Mouse (Mus musculus) stomach, embryonic 16.5 days (tissue): ENCODE results near the gene Fgd1. TPM values are rescaled to one million over a fixed set of nuclear protein-coding genes. Genes with fewer than 3 reads are reported as not detected.

Experiments used
- ATAC-seq: fragments of 200-750 bp; cut with Nextera tagmentation; 2 replicates; pipeline ENCODE4 v1.8.0; 2017; ENCODE audit warnings: moderate number of reproducible peaks, moderate TSS enrichment; ENCODE audit not compliant: insufficient read depth, low FRiP score
- H3K27ac ChIP-seq: fragments of 300-500 bp; sonication (generic); 2 replicates; pipeline ENCODE4 v1.5.1; 2014; ENCODE audit warnings: low read length
- H3K27me3 ChIP-seq: fragments of 300-500 bp; sonication (generic); 2 replicates; pipeline ENCODE4 v1.6.1; 2014; ENCODE audit warnings: low read length, control low read depth, mixed read lengths; ENCODE audit not compliant: control insufficient read depth, insufficient read depth
- H3K36me3 ChIP-seq: fragments of 300-500 bp; sonication (generic); 2 replicates; pipeline ENCODE4 v1.6.1; 2014; ENCODE audit warnings: low read length; ENCODE audit not compliant: control insufficient read depth, insufficient read depth
- H3K4me1 ChIP-seq: fragments of 300-500 bp; sonication (generic); 2 replicates; pipeline ENCODE4 v1.6.1; 2014; ENCODE audit warnings: low read length, control low read depth, mixed read lengths; ENCODE audit not compliant: control insufficient read depth, insufficient read depth
- H3K4me2 ChIP-seq: fragments of 300-500 bp; sonication (generic); 2 replicates; pipeline ENCODE4 v1.6.1; 2014; ENCODE audit warnings: low read depth, low read length, mixed read lengths
- H3K4me3 ChIP-seq: fragments of 300-500 bp; sonication (generic); replicated peaks from 2 replicates; pipeline ENCODE4 v1.5.1; 2014; ENCODE audit warnings: mild to moderate bottlenecking, low read length
- H3K9ac ChIP-seq: fragments of 300-500 bp; sonication (generic); 2 replicates; pipeline ENCODE4 v1.6.1; 2014; ENCODE audit warnings: low read length
- H3K9me3 ChIP-seq: fragments of 300-500 bp; sonication (generic); replicated peaks from 2 replicates; pipeline ENCODE4 v1.6.1; 2016; ENCODE audit warnings: low read length, control low read depth; ENCODE audit not compliant: control insufficient read depth
- WGBS: fragments of 180-500 bp; shearing (Covaris S2); extraction: QIAGEN DNeasy Blood & Tissue Kit; methylation state at CpG from one replicate; pipeline ENCODE4 v1.1.7; 2014; 5-methylcytosine and 5-hydroxymethylcytosine counted together
- polyA plus RNA-seq: library from polyadenylated mRNA; unstranded; fragments of >200 nt; fragmentation: Nextera tagmentation; extraction: Ambion mirVana; gene quantifications from 2 replicates; pipeline ENCODE4 v1.2.1, GENCODE M21; 2015

The Fgd1 gene
- polyA plus RNA-seq, 1 experiment from 2014 or later: 6.7 TPM

DNA sequence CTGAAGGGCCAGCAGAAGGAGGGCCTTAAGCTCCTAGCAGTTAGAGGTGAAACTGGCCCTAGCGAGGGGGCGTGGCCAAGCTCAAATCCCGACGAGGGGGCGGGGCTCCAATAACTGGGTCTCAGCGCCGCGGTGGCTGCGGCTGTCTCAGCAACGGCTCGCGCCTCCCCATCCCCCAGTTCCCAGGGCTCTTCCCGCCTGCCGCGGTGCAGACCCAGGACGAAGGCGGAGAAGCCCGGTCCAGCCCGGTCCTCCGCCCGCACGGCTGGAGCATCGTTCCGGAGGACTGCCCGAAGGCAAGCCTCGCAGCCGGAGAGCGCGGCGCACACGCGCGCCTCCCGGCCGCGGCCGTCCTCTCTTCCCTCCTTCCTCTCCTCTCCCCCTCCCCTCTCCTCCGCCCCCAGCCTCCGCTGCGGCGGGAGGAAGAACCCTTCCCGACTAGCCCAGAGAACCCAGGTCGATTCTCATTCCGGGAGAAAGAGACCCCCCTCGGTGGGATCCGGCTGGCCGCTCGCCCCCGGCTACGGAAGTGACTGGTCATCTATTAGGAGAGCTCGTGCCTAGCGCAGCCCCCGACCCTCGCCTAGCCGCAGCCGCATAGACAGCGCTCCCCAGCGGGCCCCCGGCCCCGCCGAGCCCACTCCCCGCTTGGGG is 954 bp downstream of the Fgd1 start:
- WGBS: 24% methylated on average over 52 of the region's 62 CpGs
- ATAC-seq: peak; percentile 92

GRCm38 (mm10) chrX:151047431-151048058 is 1.6 kb downstream of the Fgd1 start:
- no peaks in the 10 kb centered on the region for H3K9me3 ChIP-seq
- no peaks in the 10 kb centered on the region; the same call in 1 of the 2 replicates for H3K27me3 ChIP-seq
- H3K9ac ChIP-seq: peak overlapping the region; percentile 84
- 17% methylated on average over 51 of the region's 56 CpGs for WGBS
- H3K4me3 ChIP-seq: peak overlapping the region; percentile 63
- H3K4me1 ChIP-seq: no peaks in the 10 kb centered on the region
- no peaks in the 10 kb centered on the region for H3K36me3 ChIP-seq
- H3K27ac ChIP-seq: peak overlapping the region; percentile 85
- H3K4me2 ChIP-seq: peak overlapping the region; percentile 52
- ATAC-seq: peak; percentile 63

More for the DNA sequence above, 954 bp downstream of the Fgd1 start:
- peak overlapping the region; percentile 85 for H3K27ac ChIP-seq
- no peaks in the 10 kb centered on the region for H3K4me1 ChIP-seq
- peak overlapping the region; percentile 63 for H3K4me3 ChIP-seq
- no peaks in the 10 kb centered on the region for H3K36me3 ChIP-seq
- no peaks in the 10 kb centered on the region; the same call in 1 of the 2 replicates for H3K27me3 ChIP-seq
- H3K9ac ChIP-seq: peak overlapping the region; percentile 84
- no peaks in the 10 kb centered on the region for H3K9me3 ChIP-seq
- peak overlapping the region; percentile 52 for H3K4me2 ChIP-seq

DNA sequence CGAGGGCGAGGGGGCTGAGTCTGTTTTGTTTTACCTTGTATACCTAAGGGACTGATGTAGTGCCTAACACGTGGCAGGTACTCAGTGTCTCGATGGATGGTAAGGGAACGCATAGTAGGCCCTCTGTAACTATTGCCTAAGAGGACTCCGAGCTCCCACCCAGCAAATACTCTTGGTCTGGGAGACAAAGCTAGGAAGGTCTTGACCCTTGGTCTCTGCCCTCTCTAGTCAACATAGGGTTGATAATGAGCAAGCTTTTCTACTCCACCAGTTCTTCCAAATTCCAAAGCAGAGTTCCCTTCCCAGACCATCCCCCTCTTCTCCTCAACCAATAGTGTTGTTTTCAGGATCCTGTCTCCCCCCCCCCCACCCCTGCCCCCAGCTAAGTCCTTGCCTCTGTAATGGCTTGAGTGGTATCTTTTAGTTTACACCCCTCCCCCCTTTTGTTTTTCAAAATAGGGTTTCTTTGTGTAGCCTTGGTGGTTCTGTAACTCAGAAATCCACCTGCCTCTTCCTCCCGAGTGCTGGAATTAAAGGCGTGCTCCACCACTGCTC is 3.8 kb downstream of the Fgd1 start:
- ATAC-seq: no peak
- no peak overlapping the region for H3K9ac ChIP-seq
- no peaks in the 10 kb centered on the region; the same call in 1 of the 2 replicates for H3K27me3 ChIP-seq
- no peaks in the 10 kb centered on the region for H3K36me3 ChIP-seq
- no peaks in the 10 kb centered on the region for H3K9me3 ChIP-seq
- peak overlapping the region; percentile 52; the same call in 1 of the 2 replicates for H3K4me2 ChIP-seq
- H3K4me1 ChIP-seq: peaks cover 5% of the 10 kb centered on the region
- no peak overlapping the region for H3K27ac ChIP-seq
- H3K4me3 ChIP-seq: no peak overlapping the region
- 46% methylated on average over 8 of the region's 8 CpGs for WGBS

DNA sequence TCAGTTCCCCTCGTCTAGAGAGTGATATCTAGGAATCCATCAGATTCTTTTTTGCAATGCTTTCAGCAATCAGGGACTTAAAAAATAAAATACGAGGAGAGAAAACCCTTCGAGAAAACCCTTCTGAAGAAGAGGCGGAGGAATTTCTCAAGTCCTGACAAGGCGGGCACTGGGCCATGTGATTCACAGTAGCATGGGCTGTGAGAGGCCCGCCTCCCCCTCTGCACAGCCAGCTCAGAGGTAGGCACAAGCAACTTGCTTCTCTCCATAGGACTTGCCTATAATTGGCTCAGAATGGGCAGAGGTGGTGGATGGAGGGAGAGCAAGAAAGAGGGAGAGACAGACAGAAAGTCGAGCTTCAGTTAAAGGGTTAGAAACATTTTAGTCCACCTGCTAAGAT is 4.4 kb downstream of the Fgd1 start:
- no peaks in the 10 kb centered on the region; the same call in 1 of the 2 replicates for H3K27me3 ChIP-seq
- WGBS: 75% methylated on average over 7 of the region's 7 CpGs
- no peaks in the 10 kb centered on the region for H3K36me3 ChIP-seq
- no peak for ATAC-seq
- no peak overlapping the region for H3K4me2 ChIP-seq
- H3K4me3 ChIP-seq: no peak overlapping the region
- peaks cover 9% of the 10 kb centered on the region for H3K4me1 ChIP-seq
- H3K27ac ChIP-seq: no peak overlapping the region
- no peak overlapping the region for H3K9ac ChIP-seq
- no peaks in the 10 kb centered on the region for H3K9me3 ChIP-seq

DNA sequence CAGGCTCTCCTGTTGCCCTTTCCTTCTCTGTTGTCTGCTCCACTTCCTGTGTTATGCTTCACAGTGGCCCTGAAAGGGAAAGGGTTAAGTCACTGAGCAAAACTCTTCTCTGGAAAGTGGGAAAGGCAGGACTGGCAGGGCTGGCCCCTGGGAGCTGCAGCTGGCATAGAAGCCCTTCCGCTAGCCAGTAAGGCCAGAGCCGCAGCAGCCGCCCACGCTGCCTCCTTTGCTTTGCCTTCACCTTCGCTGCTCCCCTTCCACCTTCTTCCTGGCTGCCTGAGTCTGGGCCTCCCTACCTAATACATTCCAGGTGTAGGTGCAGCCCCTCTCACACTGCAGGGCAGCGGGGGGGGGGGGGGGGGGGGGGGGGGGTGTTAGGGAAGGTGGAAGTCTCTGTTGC is 8.5 kb downstream of the Fgd1 start:
- no peaks in the 10 kb centered on the region; the same call in 1 of the 2 replicates for H3K27me3 ChIP-seq
- no peaks in the 10 kb centered on the region for H3K9me3 ChIP-seq
- H3K27ac ChIP-seq: no peak overlapping the region
- 52% methylated on average over 5 of the region's 6 CpGs for WGBS
- H3K36me3 ChIP-seq: no peaks in the 10 kb centered on the region
- peak overlapping the region; percentile 27; the same call in 1 of the 2 replicates for H3K4me2 ChIP-seq
- H3K4me3 ChIP-seq: no peak overlapping the region
- H3K4me1 ChIP-seq: peaks cover 9% of the 10 kb centered on the region
- H3K9ac ChIP-seq: no peak overlapping the region
- ATAC-seq: no peak

GRCm38 (mm10) chrX:151055559-151055958 is 9.6 kb downstream of the Fgd1 start:
- no peak overlapping the region for H3K4me3 ChIP-seq
- no peaks in the 10 kb centered on the region for H3K36me3 ChIP-seq
- ATAC-seq: peak; percentile 83
- H3K9ac ChIP-seq: no peak overlapping the region
- peaks cover 9% of the 10 kb centered on the region for H3K4me1 ChIP-seq
- 36% methylated on average over 1 of the region's 1 CpGs for WGBS
- no peaks in the 10 kb centered on the region for H3K9me3 ChIP-seq
- no peaks in the 10 kb centered on the region; the same call in 1 of the 2 replicates for H3K27me3 ChIP-seq
- peak overlapping the region; percentile 38 for H3K27ac ChIP-seq
- no peak overlapping the region for H3K4me2 ChIP-seq

DNA sequence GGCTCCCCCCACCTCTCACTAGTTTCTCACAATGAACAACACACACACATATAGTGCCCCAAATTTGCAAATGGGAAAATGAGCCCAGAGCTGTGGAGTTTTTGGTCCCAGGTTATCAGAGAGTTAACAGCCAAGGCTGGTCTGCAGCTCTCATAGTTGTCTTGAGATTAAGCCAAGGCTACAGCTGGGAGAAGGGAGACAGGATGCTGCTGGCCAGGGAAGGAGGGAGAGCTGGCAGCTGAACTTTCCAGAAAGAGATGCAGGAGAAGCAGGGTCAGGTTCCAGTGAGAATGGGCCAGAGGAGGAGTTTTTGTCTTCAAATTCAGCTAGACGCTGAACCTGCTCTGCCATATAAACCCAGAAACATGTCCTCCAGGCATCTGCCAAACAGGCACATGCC is 13.4 kb downstream of the Fgd1 start:
- ATAC-seq: no peak
- 67% methylated on average over 1 of the region's 1 CpGs for WGBS

DNA sequence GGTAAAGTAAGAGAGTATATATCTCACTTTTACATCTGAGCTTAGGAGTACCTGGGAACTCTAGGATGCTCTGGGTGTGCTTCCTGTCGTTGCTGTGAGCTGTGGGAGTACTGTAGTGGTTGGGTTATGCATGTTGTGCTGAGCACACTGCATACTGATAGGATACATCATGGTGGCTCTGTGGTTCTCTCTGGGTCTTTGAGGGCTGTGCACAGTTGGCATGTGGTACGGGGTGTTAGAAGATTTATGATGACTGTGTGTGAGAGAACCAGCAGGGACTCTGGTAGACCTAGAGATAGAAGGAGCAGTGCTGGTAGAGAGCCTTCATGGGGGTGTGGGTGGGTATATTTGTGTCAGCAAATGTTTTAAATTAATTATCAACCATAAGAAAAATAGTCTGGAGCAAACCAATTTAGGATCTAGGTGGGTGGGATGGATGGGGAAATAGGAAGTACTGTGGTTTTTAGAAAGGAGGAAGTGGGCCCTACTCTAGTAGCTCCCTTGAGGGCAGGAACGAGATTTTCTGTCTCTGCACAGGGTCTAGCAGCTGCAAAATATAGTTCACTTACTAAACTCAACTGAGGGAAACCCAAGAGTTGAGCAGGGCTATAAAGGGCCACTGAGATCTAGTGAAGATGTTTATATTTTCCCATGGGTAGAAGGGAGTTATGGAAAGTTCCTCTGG is 15.8 kb downstream of the Fgd1 start:
- Histone ChIP-seq H3K9ac (no peak overlapping the region), H3K4me2 (no peak overlapping the region), H3K36me3 (no peaks in the 10 kb centered on the region), H3K9me3 (no peaks in the 10 kb centered on the region), H3K27me3 (no peaks in the 10 kb centered on the region), H3K4me3 (no peak overlapping the region), H3K4me1 (no peaks in the 10 kb centered on the region), H3K27ac (no peak overlapping the region)
- no peak for ATAC-seq
- WGBS: 61% methylated on average over 3 of the region's 3 CpGs

More for the DNA sequence above, 13.4 kb downstream of the Fgd1 start:
- H3K4me2 ChIP-seq: no peak overlapping the region
- peaks cover 3% of the 10 kb centered on the region; the same call in 1 of the 2 replicates for H3K4me1 ChIP-seq
- H3K9ac ChIP-seq: no peak overlapping the region
- H3K9me3 ChIP-seq: no peaks in the 10 kb centered on the region
- no peak overlapping the region for H3K4me3 ChIP-seq
- no peaks in the 10 kb centered on the region for H3K36me3 ChIP-seq
- no peaks in the 10 kb centered on the region for H3K27me3 ChIP-seq
- 0 out of 2 replicates have a peak overlapping the region, but pooled peaks have one; percentile 27 for H3K27ac ChIP-seq
